Mouse (Mus musculus) heart, postnatal 0 days (tissue): ENCODE data around the gene Plekhh2.

Source experiments
- CTCF ChIP-seq: IDR thresholded peaks from 2 replicates; pipeline ENCODE4 v1.5.1; 2016; ENCODE audit warnings: antibody characterized with exemption, control low read depth, low read depth
- EP300 ChIP-seq: IDR thresholded peaks from 2 replicates; pipeline ENCODE4 v1.6.1; 2016; ENCODE audit warnings: antibody characterized with exemption, low read depth

- TF ChIP-seq CTCF (no peak), EP300 (no peak)
Observed at GRCm38 (mm10) chr17:84619112-84619511, 107.4 kb downstream of the Plekhh2 start.
